Mouse (Mus musculus) embryonic facial prominence, embryonic 15.5 days (tissue): ENCODE data around the gene Rassf3. TPM values are rescaled to one million over a fixed set of nuclear protein-coding genes. Genes with fewer than 3 reads are reported as not detected.

ENCODE experiments used
- ATAC-seq: fragments of 200-750 bp; cut with Nextera tagmentation; 2 replicates; pipeline ENCODE4 v1.8.0; 2017; ENCODE audit warnings: low read depth, moderate TSS enrichment; ENCODE audit not compliant: insufficient number of reproducible peaks, low FRiP score, low TSS enrichment
- H3K27ac ChIP-seq: fragments of 300-500 bp; sonication (generic); replicated peaks from 2 replicates; pipeline ENCODE4 v1.5.1; 2015; ENCODE audit warnings: mild to moderate bottlenecking, inconsistent platforms
- H3K27me3 ChIP-seq: fragments of 300-500 bp; sonication (generic); 2 replicates; pipeline ENCODE4 v1.6.1; 2015; ENCODE audit warnings: inconsistent platforms
- H3K36me3 ChIP-seq: fragments of 300-500 bp; sonication (generic); 2 replicates; pipeline ENCODE4 v1.6.1; 2015; ENCODE audit warnings: mild to moderate bottlenecking, inconsistent platforms
- H3K4me1 ChIP-seq: fragments of 300-500 bp; sonication (generic); 2 replicates; pipeline ENCODE4 v1.6.1; 2015; ENCODE audit warnings: inconsistent platforms
- H3K4me2 ChIP-seq: fragments of 300-500 bp; sonication (generic); replicated peaks from 2 replicates; pipeline ENCODE4 v1.6.1; 2015; ENCODE audit warnings: mild to moderate bottlenecking, inconsistent platforms
- H3K4me3 ChIP-seq: fragments of 300-500 bp; sonication (generic); replicated peaks from 2 replicates; pipeline ENCODE4 v1.5.1; 2015; ENCODE audit warnings: mild to moderate bottlenecking, inconsistent platforms
- H3K9ac ChIP-seq: fragments of 300-500 bp; sonication (generic); 2 replicates; pipeline ENCODE4 v1.6.1; 2015; ENCODE audit warnings: inconsistent platforms
- H3K9me3 ChIP-seq: fragments of 300-500 bp; sonication (generic); replicated peaks from 2 replicates; pipeline ENCODE4 v1.6.1; 2016; ENCODE audit warnings: inconsistent platforms
- WGBS: fragments of 180-500 bp; shearing (Covaris S2); methylation state at CpG from one replicate; pipeline ENCODE4 v1.1.7; 2015; 5-methylcytosine and 5-hydroxymethylcytosine counted together
- polyA plus RNA-seq: library from polyadenylated mRNA; unstranded; fragments of >200 nt; fragmentation: Nextera tagmentation; extraction: Ambion mirVana; gene quantifications from 2 replicates; pipeline ENCODE4 v1.2.1, GENCODE M21; 2015

The Rassf3 gene
- polyA plus RNA-seq, result 20.3 and 21.0 TPM in 2 replicates

- peak; percentile 95 for ATAC-seq
- under 1% methylated on average over 59 of the region's 62 CpGs for WGBS
- Histone ChIP-seq H3K27ac (peak within 1 kb of the TSS; percentile 85), H3K9me3 (no peaks in the 10 kb centered on the region), H3K36me3 (no peaks in the 10 kb centered on the region), H3K27me3 (no peaks in the 10 kb centered on the region), H3K4me2 (peak within 1 kb of the TSS; percentile 71), H3K9ac (peak within 1 kb of the TSS; percentile 77), H3K4me3 (peak within 1 kb of the TSS; percentile 81), H3K4me1 (peaks cover 45% of the 10 kb centered on the region)
Measured at GRCm38 (mm10) chr10:121476190-121476967, at the start of gene Rassf3. TSS of gene Rassf3 (minus strand) at chr10:121476347.

GRCm38 (mm10) chr10:121520923-121521585 is 44.9 kb upstream of the Rassf3 start:
- WGBS, result 21% methylated on average over 12 of the region's 12 CpGs
- Histone ChIP-seq H3K27ac (peak overlapping the region; percentile 63; the same call in 1 of the 2 replicates), H3K4me1 (peaks cover 16% of the 10 kb centered on the region; the same call in 1 of the 2 replicates), H3K27me3 (no peaks in the 10 kb centered on the region), H3K9me3 (no peaks in the 10 kb centered on the region), H3K4me3 (no peak overlapping the region), H3K36me3 (no peaks in the 10 kb centered on the region), H3K4me2 (no peak overlapping the region), H3K9ac (no peak overlapping the region)
- no peak for ATAC-seq

DNA sequence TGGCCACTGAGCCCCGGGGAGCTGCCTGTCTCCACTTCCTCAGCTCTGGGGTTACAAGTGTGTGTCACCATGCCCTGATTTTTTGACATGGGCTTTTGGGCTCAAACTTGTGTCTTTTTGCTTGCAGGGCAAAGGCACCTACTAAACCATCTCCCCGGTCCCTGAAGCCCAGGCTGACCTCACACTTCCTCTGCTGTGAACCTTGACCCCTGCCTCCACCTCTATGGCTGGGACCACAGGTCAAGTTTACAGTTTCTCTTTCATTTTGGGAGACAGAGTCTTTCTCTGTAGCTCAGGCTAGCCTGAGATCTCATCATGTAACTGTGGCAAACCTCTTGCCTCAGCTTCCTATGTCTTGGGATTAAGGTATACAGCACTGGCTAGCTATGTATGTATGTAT is 43.6 kb upstream of the Rassf3 start:
- H3K36me3 ChIP-seq, result no peaks in the 10 kb centered on the region
- no peak overlapping the region for H3K4me2 ChIP-seq
- H3K27me3 ChIP-seq, result no peaks in the 10 kb centered on the region
- 24% methylated on average over 2 of the region's 2 CpGs for WGBS
- no peak overlapping the region for H3K4me3 ChIP-seq
- H3K9ac ChIP-seq, result no peak overlapping the region
- ATAC-seq, result no peak
- H3K9me3 ChIP-seq, result no peaks in the 10 kb centered on the region
- H3K27ac ChIP-seq, result no peak overlapping the region
- peaks cover 18% of the 10 kb centered on the region; the same call in 1 of the 2 replicates for H3K4me1 ChIP-seq

- H3K4me2 ChIP-seq, result 0 out of 2 replicates have a peak overlapping the region, but pooled peaks have one; percentile 3
Measured at GRCm38 (mm10) chr10:121516008-121516600, 40.0 kb upstream of the Rassf3 start.

GRCm38 (mm10) chr10:121509751-121510643 is 33.9 kb upstream of the Rassf3 start:
- Histone ChIP-seq H3K27me3 (no peaks in the 10 kb centered on the region), H3K27ac (peak overlapping the region; percentile 58), H3K36me3 (no peaks in the 10 kb centered on the region), H3K4me2 (peak overlapping the region; percentile 5), H3K9me3 (no peaks in the 10 kb centered on the region), H3K9ac (no peak overlapping the region), H3K4me3 (no peak overlapping the region), H3K4me1 (peaks cover 37% of the 10 kb centered on the region)
- 18% methylated on average over 24 of the region's 24 CpGs for WGBS
- ATAC-seq, result peak; percentile 51; the same call in 1 of the 2 replicates

More at GRCm38 (mm10) chr10:121516008-121516600, 40.0 kb upstream of the Rassf3 start:
- H3K27ac ChIP-seq, result no peak overlapping the region
- no peak overlapping the region for H3K4me3 ChIP-seq
- H3K36me3 ChIP-seq, result no peaks in the 10 kb centered on the region
- WGBS, result 27% methylated on average over 18 of the region's 18 CpGs
- H3K9ac ChIP-seq, result no peak overlapping the region
- no peak for ATAC-seq
- no peaks in the 10 kb centered on the region for H3K9me3 ChIP-seq
- no peaks in the 10 kb centered on the region for H3K27me3 ChIP-seq
- H3K4me1 ChIP-seq, result peaks cover 12% of the 10 kb centered on the region; the same call in 1 of the 2 replicates

DNA sequence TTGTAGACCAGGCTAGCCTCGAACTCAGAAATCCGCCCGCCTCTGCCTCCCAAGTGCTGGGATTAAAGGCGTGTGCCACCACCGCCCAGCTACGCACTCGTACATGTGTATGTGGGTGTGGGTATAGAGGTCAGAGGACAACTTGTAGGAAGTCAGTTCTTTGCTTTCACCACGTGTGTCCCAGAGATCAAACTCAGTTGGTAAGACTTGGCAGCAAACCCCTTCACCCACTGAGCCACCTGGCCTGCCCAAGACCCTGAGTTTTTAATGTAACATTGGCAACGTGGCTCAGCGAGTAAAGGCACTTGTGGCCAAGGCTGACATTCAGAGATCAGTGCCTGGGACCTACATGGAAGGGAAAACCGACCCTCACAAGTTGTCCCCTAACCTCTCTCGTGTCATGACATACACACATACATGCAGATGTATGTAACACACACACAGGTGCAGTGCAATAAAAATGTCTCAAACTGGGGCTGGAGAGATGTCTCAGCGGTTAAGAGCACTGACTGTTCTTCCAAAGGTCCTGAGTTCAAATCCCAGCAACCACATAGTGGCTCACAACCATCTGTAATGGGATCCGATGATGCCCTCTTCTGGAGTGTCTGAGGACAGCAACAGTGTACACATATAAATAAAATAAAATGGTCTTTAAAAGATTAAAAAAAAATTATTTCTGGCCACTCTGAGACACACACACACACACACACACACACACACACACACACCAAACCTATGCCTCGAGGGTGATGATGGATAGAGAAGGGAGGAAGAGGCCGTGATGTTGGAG is 31.8 kb upstream of the Rassf3 start:
- Histone ChIP-seq H3K9me3 (no peaks in the 10 kb centered on the region), H3K36me3 (no peaks in the 10 kb centered on the region), H3K4me2 (no peak overlapping the region), H3K4me3 (no peak overlapping the region), H3K4me1 (peaks cover 41% of the 10 kb centered on the region), H3K9ac (no peak overlapping the region), H3K27ac (peak overlapping the region; percentile 87), H3K27me3 (no peaks in the 10 kb centered on the region)
- ATAC-seq, result no peak
- 86% methylated on average over 16 of the region's 16 CpGs for WGBS

- 23% methylated on average over 29 of the region's 29 CpGs for WGBS
- H3K27me3 ChIP-seq, result no peaks in the 10 kb centered on the region
- H3K36me3 ChIP-seq, result no peaks in the 10 kb centered on the region
- ATAC-seq, result peak; percentile 67
- no peak overlapping the region for H3K9ac ChIP-seq
- no peak overlapping the region for H3K4me3 ChIP-seq
- H3K4me2 ChIP-seq, result peak overlapping the region; percentile 15
- H3K27ac ChIP-seq, result peak overlapping the region; percentile 87
- H3K9me3 ChIP-seq, result no peaks in the 10 kb centered on the region
- H3K4me1 ChIP-seq, result peaks cover 41% of the 10 kb centered on the region
Measured at GRCm38 (mm10) chr10:121506731-121507583, 30.8 kb upstream of the Rassf3 start.

GRCm38 (mm10) chr10:121505929-121506328 is 29.8 kb upstream of the Rassf3 start:
- 28% methylated on average over 7 of the region's 7 CpGs for WGBS
- no peak for ATAC-seq
- no peaks in the 10 kb centered on the region for H3K27me3 ChIP-seq
- H3K36me3 ChIP-seq, result no peaks in the 10 kb centered on the region
- peak overlapping the region; percentile 57 for H3K4me2 ChIP-seq
- no peaks in the 10 kb centered on the region for H3K9me3 ChIP-seq
- no peak overlapping the region for H3K9ac ChIP-seq
- H3K27ac ChIP-seq, result peak overlapping the region; percentile 87
- 0 out of 2 replicates have a peak overlapping the region, but pooled peaks have one; percentile 41 for H3K4me3 ChIP-seq
- peaks cover 45% of the 10 kb centered on the region for H3K4me1 ChIP-seq
